Mouse (Mus musculus) MEL (cell line): ENCODE data around the gene Psenen. TPM values are rescaled to one million over a fixed set of nuclear protein-coding genes. Genes with fewer than 3 reads are reported as not detected.

Experiments
- DNase-seq: peaks from one replicate; pipeline ENCODE4 v3.0.0; 2011; ENCODE audit warnings: low read depth, low spot score
- H3K27ac ChIP-seq: 2 replicates; pipeline ENCODE4 v1.5.1; 2012; ENCODE audit warnings: low read depth, mild to moderate bottlenecking, control low read depth, low read length, moderate library complexity; ENCODE audit not compliant: control insufficient read depth
- H3K27me3 ChIP-seq, 2 experiments: fragments of 150-350 bp in 1 of 2; sonication (generic) in 1 of 2; 2 replicates each; pipeline ENCODE4 v1.6.1; 2012; ENCODE audit warnings: low read length in 2 of 2, mild to moderate bottlenecking in 2 of 2, improper control_type of control experiment in 1 of 2, moderate library complexity in 1 of 2; ENCODE audit not compliant: insufficient read depth in 2 of 2, control insufficient read depth in 1 of 2
- H3K36me3 ChIP-seq, 2 experiments: 2 replicates each; pipeline ENCODE4 v1.6.1; 2012 to 2014; ENCODE audit warnings: low read length in 2 of 2, improper control_type of control experiment in 1 of 2, inconsistent platforms in 1 of 2, mild to moderate bottlenecking in 1 of 2; ENCODE audit not compliant: insufficient read depth in 2 of 2, control insufficient read depth in 1 of 2
- H3K4me1 ChIP-seq, 2 experiments: fragments of 150-350 bp in 1 of 2; sonication (generic) in 1 of 2; 2 replicates each; pipeline ENCODE4 v1.6.1; 2012; ENCODE audit warnings: low read length in 2 of 2, improper control_type of control experiment in 1 of 2, mild to moderate bottlenecking in 1 of 2; ENCODE audit not compliant: insufficient read depth in 2 of 2, control insufficient read depth in 1 of 2
- H3K4me3 ChIP-seq, 2 experiments: fragments of 150-350 bp in 1 of 2; sonication (generic) in 1 of 2; 2 replicates each; pipeline ENCODE4 v1.5.1; 2012; ENCODE audit warnings: low read depth in 2 of 2, low read length in 2 of 2, mild to moderate bottlenecking in 2 of 2, moderate library complexity in 2 of 2, control low read depth in 1 of 2, improper control_type of control experiment in 1 of 2; ENCODE audit not compliant: control insufficient read depth in 1 of 2, insufficient read depth in 1 of 2
- H3K79me2 ChIP-seq: 2 replicates; pipeline ENCODE4 v1.6.1; 2012; ENCODE audit warnings: mild to moderate bottlenecking, low read length, moderate library complexity; ENCODE audit not compliant: control insufficient read depth, poor library complexity, insufficient read depth
- H3K9ac ChIP-seq: 2 replicates; pipeline ENCODE4 v1.6.1; 2012; ENCODE audit warnings: low read depth, mild to moderate bottlenecking, control low read depth, low read length, moderate library complexity; ENCODE audit not compliant: control insufficient read depth, poor library complexity, severe bottlenecking
- H3K9me3 ChIP-seq: fragments of 150-350 bp; sonication (generic); replicated peaks from 2 replicates; pipeline ENCODE4 v1.6.1; 2012; ENCODE audit warnings: mild to moderate bottlenecking, low read length, improper control_type of control experiment, moderate library complexity; ENCODE audit not compliant: insufficient read depth
- BHLHE40 ChIP-seq: IDR thresholded peaks from 2 replicates; pipeline ENCODE4 v1.6.1; 2012; ENCODE audit warnings: low read depth, mild to moderate bottlenecking, inconsistent platforms, low read length, improper control_type of control experiment, borderline replicate concordance
- E2F4 ChIP-seq: IDR thresholded peaks from 2 replicates; pipeline ENCODE4 v1.6.1; 2011; ENCODE audit warnings: low read depth, low read length, improper control_type of control experiment, borderline replicate concordance
- ETS1 ChIP-seq: IDR thresholded peaks from 2 replicates; pipeline ENCODE4 v1.6.1; 2012; ENCODE audit warnings: low read depth, mild to moderate bottlenecking, inconsistent platforms, low read length, improper control_type of control experiment, moderate library complexity
- JUND ChIP-seq: IDR thresholded peaks from 2 replicates; pipeline ENCODE4 v1.6.1; 2011; ENCODE audit warnings: low read depth, mild to moderate bottlenecking, improper control_type of control experiment, low read length
- MAX ChIP-seq: IDR thresholded peaks from 2 replicates; pipeline ENCODE4 v1.6.1; 2011; ENCODE audit warnings: low read length, improper control_type of control experiment
- MXI1 ChIP-seq: IDR thresholded peaks from 2 replicates; pipeline ENCODE4 v1.6.1; 2011; ENCODE audit warnings: mild to moderate bottlenecking, low read depth, low read length, improper control_type of control experiment
- RCOR1 ChIP-seq: IDR thresholded peaks from 2 replicates; pipeline ENCODE4 v1.6.1; 2012; ENCODE audit warnings: low read depth, mild to moderate bottlenecking, inconsistent platforms, low read length, improper control_type of control experiment
- TAL1 ChIP-seq: IDR thresholded peaks from 2 replicates; pipeline ENCODE4 v1.6.1; 2012; ENCODE audit warnings: mild to moderate bottlenecking, inconsistent platforms, low read length, moderate library complexity, mixed read lengths
- USF1 ChIP-seq: IDR thresholded peaks from 2 replicates; pipeline ENCODE4 v1.6.1; 2014; ENCODE audit warnings: low read depth, mild to moderate bottlenecking, inconsistent platforms, low read length, improper control_type of control experiment, moderate library complexity
- ZC3H11A ChIP-seq: IDR thresholded peaks from 2 replicates; pipeline ENCODE4 v1.6.1; 2012; ENCODE audit warnings: low read depth, mild to moderate bottlenecking, inconsistent platforms, low read length, improper control_type of control experiment
- ZKSCAN1 ChIP-seq: IDR thresholded peaks from 2 replicates; pipeline ENCODE4 v1.6.1; 2012; ENCODE audit warnings: low read depth, mild to moderate bottlenecking, inconsistent platforms, low read length, improper control_type of control experiment, moderate library complexity
- ZNF384 ChIP-seq: IDR thresholded peaks from 2 replicates; pipeline ENCODE4 v1.6.1; 2012; ENCODE audit warnings: low read depth, mild to moderate bottlenecking, inconsistent platforms, low read length, improper control_type of control experiment
- polyA plus RNA-seq, 2 experiments: library from polyadenylated mRNA; stranded (reverse) in 1 of 2; unstranded in 1 of 2; fragments of >175 nt in 1 of 2; fragments of >200 nt in 1 of 2; gene quantifications; 2 replicates each; pipeline versions ENCODE4 v1.2.1 to v1.2.4; 2012; ENCODE audit warnings: low replicate concordance in 2 of 2, low read depth in 1 of 2; ENCODE audit not compliant: insufficient read length in 2 of 2, insufficient read depth in 1 of 2, missing spikeins in 1 of 2
- total RNA-seq: library from RNA; depleted of rRNA; stranded (reverse); fragments of 300-350 nt; gene quantifications from 2 replicates; pipeline ENCODE4 v1.2.3, GENCODE M21; 2012

The Psenen gene
- total and polyA plus RNA-seq, 3 experiments: 60.8 to 157 TPM; not detected in 1

DNA sequence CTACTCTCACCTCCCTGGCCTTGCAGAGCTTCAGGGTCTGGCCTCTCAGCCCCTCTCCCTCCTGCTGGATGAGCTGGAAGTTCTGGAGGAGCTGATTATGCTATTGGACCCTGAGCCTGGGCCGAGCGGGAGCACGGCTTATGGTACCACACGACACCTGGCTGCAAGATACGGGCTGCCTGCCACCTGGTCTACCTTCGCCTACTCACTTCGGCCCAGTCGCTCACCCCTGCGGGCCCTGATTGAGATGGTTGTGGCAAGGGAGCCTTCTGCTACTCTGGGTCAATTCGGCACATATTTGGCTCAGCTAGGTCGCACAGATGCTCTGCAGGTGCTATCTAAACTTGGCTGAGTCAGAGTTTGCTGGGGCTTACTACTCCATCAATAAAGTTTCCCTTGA, 4.1 kb upstream of the Psenen start:
- H3K79me2 ChIP-seq: peaks cover 3% of the 10 kb centered on the region
- no peak overlapping the region for H3K27ac ChIP-seq
- H3K9me3 ChIP-seq: no peaks in the 10 kb centered on the region
- peaks cover 0 to 4% of the 10 kb centered on the region in 2 experiments; a peak in 3 of 4 replicates for H3K36me3 ChIP-seq
- TF ChIP-seq MAX: no peak
- no peak for TF ChIP-seq ZNF384
- TF ChIP-seq TAL1: no peak
- no peak for TF ChIP-seq RCOR1
- no peak for TF ChIP-seq ETS1
- no peak for TF ChIP-seq BHLHE40
- no peak for TF ChIP-seq USF1
- TF ChIP-seq JUND: no peak
- no peak for TF ChIP-seq MXI1
- TF ChIP-seq, all 39 proteins: peak for 0
- no peak overlapping the region for H3K9ac ChIP-seq
- DNase-seq: no peak
- no peak overlapping the region for H3K4me3 ChIP-seq
- peaks cover 3 to 8% of the 10 kb centered on the region in 2 experiments; a peak in 1 of 4 replicates for H3K4me1 ChIP-seq
- H3K27me3 ChIP-seq: no peaks in the 10 kb centered on the region

DNA sequence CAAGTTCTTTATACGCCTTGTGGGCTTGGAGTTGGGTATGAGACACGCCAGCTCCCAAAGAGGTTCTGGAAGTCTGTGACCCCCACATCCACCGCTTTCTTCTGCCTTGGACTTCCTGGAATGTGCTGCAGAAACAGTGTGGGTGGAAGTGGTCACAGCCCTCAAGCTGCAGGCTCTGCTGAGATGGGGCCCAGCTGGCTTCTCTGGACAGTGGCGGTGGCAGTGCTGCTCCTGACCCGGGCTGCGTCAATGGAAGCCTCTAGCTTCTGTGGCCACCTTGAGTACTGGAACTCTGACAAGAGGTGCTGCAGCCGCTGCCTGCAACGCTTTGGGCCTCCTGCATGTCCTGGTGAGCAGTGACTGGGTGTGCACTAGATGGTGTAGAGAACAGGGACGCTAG, 2.6 kb upstream of the Psenen start:
- Histone ChIP-seq H3K27me3 (no peaks in the 10 kb centered on the region), H3K4me3 (no peak overlapping the region), H3K4me1 (peaks cover 2 to 8% of the 10 kb centered on the region in 2 experiments; a peak in 1 of 4 replicates), H3K9me3 (no peaks in the 10 kb centered on the region), H3K36me3 (peaks cover 0 to 4% of the 10 kb centered on the region in 2 experiments; a peak in 2 of 4 replicates), H3K27ac (no peak overlapping the region), H3K9ac (no peak overlapping the region), H3K79me2 (peaks cover 6% of the 10 kb centered on the region)
- TF ChIP-seq ETS1 (no peak), ZC3H11A (no peak)
- DNase-seq: no peak

DNA sequence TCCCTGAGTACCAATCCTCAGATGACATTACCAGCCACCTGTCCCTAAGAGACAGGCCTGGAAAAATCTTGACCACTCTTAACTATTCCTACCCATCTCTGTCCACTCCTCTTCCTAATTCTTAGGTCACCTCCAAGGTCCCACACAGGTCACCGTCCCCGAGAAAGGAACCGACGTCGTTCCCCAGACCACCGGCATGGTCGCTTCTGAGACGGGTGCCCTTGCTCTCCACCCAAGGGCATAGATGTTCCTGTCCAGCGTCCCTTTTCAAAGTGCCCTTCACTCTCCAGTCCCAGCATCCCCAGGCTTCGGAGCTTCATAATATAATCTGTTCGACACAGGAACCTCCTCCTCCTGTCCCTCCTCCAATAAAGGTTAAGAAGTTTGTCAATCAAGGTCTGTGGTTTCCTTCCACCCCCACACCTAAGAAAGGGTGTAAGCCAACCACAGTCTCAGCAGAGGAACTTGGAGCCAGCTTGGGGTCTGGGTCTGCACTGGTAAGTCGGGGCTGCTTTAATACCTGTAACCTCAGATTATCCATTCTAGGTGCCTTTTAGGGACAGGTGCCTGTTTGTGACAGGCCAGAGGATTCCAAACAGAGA, 1.6 kb upstream of the Psenen start, which contains the start of gene Igflr1:
Igflr1 (plus strand) TSS at position 458 of the 602 bp plus-strand sequence.
- Histone ChIP-seq H3K9me3 (no peaks in the 10 kb centered on the region), H3K4me3 (no peak within 1 kb of the TSS), H3K9ac (no peak within 1 kb of the TSS), H3K27ac (no peak within 1 kb of the TSS), H3K36me3 (peaks cover 0 to 4% of the 10 kb centered on the region in 2 experiments; a peak in 1 of 4 replicates), H3K27me3 (no peaks in the 10 kb centered on the region), H3K79me2 (peaks cover 6% of the 10 kb centered on the region), H3K4me1 (peaks cover 2 to 10% of the 10 kb centered on the region in 2 experiments; a peak in 2 of 4 replicates)
- DNase-seq: no peak
- TF ChIP-seq RCOR1 (no peak), E2F4 (no peak), ZKSCAN1 (no peak), MAX (no peak)
